Mouse (Mus musculus): Measurements from ENCODE around the gene Gm37419.
A peak's percentile ranks its signal among the peaks of the same experiment; 100 is the strongest.

The Gm37419 gene

DNA sequence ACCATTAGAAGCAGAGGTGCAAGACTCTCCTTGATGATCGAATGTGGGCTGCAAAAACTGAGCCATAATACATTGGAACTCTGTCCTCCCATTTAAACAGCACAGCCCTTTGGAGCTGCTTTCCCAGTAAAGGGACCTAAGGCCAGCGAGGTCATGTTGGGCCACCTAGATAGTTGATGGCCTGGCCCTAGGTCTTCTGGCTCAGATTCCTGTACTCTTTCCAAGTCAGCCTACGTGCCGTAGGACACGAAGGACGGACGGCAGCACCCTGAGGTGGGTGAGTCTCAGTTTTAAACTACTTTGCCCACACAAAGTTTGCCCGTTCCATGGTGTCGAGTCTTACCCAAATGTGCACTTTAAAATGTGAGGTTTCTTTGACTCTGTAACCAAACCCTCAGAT is 8.8 kb upstream of the Gm37419 start:
- no peak for DNase-seq (ENCODE audit: low spot score in 2 of 2)

DNA sequence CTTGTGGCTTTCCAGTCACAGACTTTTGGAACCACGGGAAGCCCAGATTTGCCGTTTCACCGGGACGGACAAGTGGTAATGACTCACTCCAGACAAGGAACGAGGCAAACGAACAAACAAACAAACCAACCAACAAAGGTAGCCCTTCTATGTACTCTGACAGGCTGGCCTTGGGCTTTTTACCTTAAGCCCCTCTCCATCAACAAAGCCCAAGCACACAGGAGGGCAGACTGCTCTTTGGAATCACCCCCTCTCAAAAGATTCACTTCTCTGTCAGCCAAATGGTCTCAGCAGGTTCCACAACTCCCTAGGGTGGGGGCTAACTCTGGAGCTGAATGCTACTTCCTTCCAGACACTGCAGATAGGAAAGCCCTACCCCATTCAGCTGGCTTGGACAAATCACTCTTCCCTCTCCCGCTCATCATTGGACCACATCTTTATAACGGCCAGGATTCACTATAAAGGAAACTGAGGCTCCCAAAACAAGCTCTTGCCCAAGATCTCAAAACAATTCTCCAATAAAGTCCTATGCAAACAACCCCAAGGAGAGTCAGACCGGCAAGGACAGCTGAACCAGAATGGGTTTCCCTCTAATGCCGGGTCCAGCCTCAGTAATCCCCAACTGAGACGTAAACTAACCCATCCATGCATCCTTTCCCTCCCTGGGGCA is 7.9 kb upstream of the Gm37419 start:
- no peak for DNase-seq (ENCODE audit: low spot score in 2 of 2)

DNA sequence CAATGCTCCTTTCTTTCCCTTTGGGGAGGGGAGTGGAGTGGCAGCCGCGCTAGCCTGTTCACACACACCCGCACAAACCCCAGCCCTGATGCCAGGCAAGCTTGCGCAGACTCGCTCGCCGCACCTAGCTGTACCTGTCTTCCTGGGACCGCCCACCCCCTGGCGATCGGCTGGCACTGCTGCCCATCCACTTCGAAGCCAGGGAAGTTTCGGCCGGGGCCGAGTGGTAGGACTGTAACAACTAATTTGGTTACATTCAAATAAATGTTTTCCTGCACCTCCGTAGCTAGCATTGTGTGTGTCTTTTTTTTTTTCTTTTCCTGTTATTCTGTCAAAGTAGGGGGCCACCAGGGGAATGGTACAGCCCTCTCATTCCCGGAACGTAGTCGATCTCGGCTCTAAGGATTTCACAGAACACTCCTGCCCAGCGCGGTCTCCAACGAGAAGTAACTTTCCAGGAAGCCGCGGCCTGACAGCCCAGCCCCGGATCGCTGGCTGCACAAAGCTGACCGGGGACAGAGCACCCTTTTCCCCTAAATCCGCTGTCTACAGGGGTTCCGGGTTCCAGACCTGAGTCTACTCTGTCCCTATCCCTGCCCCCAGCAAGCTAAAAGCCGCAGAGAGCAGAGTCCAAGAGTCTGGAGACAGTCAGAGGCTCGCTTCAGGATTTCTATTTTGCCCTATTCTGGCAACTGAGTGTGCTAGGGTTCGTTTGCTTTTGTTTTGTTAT is 7.1 kb upstream of the Gm37419 start:
- no peak for DNase-seq (ENCODE audit: low spot score in 2 of 2)

DNA sequence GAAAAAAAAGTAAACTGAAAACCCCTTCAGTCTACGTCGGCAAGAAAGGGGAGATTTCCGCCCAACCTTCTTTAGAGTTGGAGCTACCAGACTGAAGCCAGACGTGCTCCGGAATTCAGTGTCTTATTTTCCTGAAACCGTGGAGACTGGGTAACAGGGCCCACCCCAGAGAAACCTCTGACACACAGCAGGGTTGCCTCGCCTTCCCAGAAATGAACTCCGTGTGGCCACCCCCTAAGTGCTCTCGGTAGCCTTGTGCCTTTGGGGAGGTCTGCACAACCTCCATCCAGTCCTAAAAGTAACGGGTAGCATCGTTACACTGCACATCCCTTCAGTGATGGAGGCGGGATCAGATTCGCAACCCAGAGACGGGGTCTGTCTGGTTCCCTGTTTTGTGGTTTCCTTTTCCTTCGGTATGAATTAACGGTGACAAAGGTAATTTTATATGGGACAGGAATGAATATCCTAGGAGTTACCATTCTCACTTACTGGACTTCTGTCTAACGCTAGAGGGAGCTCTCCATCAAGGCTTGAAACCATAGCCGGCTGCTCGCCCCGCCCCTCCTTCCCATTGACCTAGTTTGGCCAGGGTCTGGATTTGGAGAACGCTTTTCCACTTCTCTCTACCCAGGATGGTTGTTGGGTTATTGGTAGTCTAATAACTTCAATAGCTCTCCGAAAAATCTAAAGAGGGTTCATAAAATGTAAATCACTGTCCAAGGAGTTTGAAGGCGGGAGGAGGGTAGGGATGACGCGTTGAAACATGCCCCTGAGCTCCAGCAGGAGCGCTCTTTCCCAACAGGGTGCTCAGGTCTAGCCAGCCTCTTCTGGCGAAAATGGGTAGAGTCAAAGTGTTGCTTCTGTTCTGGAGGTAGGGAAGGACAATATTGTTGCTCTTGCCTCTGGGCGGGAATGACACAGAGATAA is 6.1 kb upstream of the Gm37419 start:
- DNase-seq (ENCODE audit: low spot score in 2 of 2) = peak; percentile 66 to 70

DNA sequence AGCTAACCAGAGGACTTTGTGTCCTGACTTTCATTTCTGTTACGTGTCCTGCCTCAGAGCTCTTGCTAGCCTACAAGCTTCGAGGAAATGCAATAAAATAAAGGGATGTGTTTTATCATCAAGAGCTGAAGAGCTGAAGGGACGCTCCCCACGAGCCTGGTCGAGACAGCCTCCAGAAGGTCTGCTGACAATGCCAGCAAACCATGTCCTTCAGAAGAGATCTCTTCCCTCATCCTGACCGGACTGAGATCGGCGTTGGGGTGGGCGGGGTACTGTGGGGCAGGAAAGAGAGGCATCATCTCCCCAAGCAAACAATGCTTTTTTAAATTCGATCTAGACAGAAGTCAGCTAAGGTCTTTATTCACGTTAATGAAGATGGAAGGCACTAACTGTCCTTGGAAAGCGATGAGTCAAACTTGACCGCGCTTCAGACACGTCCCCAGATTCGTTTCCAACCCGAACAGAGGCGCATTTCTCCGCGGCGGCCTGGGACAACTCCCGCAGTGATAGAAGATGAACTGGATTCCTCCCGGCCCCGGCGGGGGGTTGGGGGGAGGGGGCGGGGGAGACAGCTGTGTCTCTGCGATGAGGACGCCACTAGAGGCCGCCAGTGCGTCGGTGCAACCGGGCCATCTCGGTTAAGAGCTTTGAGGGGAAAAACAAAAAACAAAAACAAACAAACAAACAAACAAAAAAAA is 5.2 kb upstream of the Gm37419 start:
- peak in 1 of 2 experiments; percentile 54 for DNase-seq (ENCODE audit: low spot score in 2 of 2)

DNA sequence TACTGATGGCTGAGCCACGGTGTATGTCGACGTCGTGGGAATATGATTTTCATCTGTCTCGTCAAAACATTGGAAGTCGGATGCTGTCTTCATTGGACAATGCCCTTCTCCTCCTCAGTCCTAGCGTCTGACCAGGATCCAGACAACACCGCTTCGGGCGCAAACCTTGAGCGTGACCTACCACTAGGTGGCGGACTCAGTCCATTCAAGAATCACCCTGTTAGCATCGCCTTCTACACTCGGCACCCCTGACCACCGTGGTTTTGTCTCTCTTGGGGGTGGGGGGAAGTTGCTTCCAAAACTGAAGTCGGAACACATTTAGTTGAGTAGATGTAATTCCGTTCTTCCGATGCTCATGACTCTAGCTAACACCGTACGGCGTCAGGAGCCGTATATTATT is 4.1 kb upstream of the Gm37419 start:
- peak; percentile 84 for DNase-seq (ENCODE audit: low spot score in 2 of 2)

DNA sequence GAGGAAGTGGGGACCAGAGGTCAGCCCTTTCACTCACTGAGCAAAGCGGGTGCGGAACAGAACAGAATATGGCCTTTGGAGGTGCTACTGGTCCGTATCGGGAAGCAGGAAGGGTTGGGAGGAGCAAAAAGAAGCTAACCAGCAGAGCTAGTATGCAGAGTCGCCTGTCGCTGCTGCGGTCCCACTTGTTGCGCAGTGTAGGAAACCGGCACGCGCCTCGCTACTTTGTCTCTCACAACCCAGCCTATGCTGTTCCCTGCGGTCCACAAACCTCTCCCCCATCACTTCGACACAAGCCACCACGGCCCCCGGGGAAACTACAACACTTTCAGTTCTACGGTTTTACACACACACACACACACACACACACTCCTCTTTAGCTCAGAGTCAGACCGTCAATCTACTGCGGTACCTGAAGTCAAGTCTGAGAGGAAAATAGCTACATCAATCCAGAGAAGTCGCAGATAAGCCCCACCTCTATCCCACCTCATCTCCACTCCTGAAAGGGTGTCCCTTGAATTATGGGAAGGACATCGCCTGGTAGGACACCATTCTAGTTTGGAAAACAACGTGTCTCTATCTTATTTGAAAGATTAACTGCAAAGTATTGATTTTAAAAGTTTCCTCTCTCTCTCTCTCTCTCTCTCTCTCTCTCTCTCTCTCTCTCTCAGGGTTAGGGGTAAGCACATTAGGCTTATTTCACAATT is 3.4 kb upstream of the Gm37419 start:
- no peak for DNase-seq (ENCODE audit: low spot score in 2 of 2)

DNA sequence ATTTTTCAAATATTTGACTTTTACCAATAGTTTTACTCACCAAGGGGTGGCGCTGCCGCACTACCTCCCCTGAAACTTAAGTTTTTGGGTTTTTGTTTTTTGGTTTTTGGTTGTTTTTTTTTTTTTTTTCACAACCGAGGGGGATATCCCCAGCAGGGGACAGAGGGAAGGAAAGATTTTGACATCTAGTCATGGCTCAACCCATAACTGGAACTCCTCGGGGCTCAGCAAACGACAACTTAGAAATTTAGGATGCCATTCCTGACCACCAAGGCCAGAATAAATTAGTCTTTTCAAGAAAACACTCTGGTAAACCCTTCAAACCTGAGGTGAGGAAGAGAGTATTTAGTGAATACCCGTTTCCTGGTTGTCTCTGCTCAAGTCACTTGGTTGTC is 2.8 kb upstream of the Gm37419 start:
- no peak for DNase-seq (ENCODE audit: low spot score in 2 of 2)

DNA sequence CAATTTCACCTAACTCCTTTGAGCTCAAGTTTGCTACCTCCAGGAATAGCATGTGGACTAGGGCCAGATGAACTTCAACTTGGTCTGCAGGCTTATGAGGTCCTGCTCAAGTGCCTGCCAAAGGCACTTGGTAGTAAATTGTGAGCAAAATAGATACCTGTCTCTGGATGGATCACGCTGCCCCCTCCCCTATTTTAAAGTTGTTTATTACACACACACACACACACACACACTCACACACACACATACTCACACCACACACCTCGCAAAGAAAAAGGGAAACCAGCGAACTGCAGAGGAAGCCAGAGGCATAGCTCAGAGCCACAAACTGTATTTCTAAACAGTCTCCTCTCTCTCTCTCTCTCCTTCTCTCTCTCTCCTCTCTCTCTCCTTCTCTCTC is 2.1 kb upstream of the Gm37419 start:
- no peak for DNase-seq (ENCODE audit: low spot score in 2 of 2)

DNA sequence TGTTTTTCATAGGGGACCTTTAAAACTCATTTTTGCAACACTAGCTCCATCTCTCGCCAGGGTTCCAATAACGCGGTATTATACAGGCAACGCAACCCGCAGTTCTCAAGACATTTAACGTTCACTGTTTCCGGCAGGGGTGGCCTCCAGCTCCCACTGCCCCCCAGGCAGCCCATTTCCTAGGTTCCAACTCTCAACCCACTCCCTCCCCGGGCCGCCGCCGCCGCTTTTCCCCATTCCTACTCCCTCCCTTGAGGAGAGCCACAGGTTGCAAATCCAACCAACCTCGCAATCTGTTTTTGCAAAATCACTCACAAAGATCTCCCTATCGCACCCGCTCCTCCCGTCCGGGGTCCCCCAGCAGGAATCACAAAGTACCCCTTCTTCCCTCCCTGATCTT is 1.4 kb upstream of the Gm37419 start:
- DNase-seq (ENCODE audit: low spot score in 2 of 2) = no peak

DNA sequence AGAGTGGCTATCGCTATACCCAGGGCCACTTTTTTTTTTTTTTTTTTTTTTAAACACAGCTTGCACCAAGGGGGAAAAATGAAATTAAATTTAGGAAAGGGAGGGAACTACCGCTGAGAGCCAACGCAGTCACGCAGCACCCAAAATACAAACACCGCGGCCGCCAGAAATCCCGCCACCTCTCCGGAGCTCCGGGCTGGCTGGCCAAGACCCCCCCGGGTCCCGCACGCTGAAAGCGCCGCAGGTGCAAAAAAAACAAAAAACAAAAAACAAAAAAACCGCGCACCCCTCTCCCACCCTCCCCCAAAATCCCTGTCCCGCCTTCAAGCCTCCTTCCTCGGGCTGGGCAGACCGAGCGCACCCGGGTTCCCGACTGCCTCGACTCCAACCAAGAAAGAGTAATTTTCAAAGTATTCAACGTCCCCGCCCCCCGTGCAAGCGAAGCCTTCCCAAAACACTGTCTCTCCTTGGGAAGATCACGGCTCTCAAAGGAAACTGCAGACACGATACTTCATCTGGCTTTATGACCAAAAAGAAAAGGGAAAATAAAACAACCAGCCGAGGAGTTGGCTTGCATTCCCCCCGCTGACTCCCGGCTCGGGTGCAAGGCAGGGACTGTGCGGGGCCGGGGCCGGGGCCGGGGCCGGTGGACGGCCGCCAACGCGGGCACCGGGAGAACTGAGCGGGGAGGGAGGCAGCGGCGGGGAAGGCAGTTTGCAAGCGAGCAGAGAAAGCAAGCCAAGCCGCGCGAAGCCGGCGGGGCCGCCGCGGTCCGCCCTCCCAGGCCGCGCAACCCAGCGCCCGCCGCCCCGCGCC is 733 bp upstream of the Gm37419 start:
- DNase-seq (ENCODE audit: low spot score in 2 of 2) = no peak

DNA sequence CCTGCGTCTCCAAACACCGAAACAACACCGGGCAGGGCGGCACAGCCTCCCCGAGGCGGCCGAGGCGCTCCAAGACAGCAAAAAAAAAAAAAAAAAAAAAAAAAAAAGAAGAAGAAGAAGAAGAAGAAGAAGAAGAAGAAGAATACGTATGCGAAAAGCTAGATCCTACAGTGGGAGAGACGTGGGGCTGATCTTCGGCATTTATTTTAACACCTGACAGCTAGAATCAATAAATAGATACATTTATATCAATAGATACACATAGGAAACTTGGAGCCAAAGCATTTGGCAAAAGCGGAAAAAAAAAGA is 171 bp upstream of the Gm37419 start:
- no peak for DNase-seq (ENCODE audit: low spot score in 2 of 2)

DNA sequence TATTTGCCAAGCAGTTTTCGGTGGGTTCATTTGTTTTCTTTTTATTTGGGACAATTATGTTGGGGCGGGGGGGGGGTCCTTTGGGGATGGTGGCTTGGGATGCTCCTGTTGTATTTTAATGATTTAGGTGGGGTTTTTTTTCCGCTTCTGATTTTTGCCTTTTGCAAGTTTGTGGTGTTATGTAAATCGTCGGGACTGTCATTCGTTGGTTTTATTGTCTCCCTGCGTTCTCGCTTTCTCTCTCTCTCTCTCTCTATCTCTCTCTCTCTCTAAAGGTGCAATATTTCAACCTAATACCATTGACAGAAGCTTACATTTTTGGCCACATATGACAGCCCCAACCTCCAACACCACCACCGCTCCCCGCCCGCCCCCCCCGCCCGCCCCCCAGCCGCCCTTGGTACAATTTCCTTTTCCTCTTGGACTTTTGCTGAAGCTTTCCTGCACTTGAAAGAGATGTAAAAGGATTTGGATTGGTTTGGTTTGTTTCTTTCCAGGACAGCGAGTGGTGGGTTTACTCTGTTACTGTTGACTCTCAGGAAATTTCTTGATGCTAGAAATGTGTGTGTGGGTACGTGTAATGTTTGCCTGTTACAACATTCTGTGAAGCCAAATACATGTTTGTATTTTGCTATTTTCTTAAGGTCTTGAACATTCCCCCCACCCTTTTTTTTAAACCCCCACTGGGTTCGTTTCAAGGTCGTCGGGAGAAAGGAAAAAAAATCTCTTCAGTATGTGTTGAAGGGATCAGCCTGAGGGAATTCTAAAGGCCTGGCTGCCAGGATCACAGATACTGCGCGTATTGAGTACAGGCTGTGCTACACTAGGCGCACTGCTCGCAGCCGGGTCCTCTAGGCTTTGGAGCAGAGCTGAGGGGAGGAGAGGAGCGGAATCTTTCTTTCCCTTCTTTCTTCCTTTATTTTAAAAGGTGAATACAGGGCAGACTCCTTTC is 1.2 kb downstream of the Gm37419 start:
- no peak for DNase-seq (ENCODE audit: low spot score in 2 of 2)

DNA sequence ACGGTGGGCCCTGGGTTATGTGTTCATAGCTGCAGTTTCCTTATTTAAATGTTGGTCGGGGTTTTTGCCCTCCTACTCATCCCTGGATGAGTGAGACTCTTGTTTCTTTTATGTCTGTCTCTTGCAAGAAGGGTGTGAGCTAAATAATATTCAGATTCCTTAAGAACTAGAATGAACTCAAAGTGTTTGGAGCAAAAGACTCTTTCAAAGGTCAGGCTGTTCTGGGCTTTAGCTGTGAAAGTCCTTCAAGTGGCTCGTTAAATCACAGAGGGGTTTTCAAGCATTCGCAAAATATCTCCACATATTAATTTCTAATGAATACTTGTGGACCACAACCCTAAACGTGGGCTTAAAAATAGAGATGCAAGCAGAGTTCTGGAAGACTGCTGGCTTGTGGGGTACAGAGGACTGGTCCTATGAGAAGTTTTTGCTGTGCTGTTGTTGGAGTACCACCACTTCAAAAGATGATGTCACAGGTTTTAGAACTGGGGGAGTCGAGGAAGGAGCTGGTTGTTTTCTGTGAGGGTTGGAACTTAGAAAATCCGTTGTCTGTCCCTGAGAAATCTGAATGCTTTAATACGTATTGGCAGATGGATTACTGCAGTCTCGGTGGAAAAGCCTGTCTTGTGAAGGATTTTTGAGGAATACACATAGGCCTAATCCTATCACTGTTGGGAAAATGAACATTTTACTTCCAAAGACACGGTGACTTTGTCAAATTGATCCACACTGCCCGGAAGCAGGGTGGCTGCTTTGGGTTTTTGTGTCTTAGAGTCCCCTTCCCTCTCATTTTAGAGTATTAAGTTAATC is 2.1 kb downstream of the Gm37419 start:
- no peak for DNase-seq (ENCODE audit: low spot score in 2 of 2)

DNA sequence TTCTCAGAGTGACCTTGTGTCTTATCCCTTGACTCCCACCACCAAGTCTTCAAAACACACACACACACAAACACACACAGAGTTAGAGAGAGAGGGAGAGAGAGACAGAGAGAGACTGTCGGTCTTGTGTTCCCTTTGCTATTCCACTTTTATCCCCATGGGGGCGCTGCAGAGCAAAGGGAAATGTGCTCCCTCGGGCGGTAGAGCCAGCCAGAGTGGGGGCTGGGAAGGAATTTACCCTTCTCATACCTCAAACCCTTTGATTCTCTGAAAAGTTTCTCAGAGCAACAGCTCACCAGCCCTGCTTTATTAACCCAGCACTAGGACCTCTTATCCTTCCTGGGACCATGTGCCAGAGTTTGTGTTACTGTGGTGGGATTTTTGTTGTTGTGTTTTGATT is 2.9 kb downstream of the Gm37419 start:
- DNase-seq (ENCODE audit: low spot score in 2 of 2) = peak; percentile 66 to 76

DNA sequence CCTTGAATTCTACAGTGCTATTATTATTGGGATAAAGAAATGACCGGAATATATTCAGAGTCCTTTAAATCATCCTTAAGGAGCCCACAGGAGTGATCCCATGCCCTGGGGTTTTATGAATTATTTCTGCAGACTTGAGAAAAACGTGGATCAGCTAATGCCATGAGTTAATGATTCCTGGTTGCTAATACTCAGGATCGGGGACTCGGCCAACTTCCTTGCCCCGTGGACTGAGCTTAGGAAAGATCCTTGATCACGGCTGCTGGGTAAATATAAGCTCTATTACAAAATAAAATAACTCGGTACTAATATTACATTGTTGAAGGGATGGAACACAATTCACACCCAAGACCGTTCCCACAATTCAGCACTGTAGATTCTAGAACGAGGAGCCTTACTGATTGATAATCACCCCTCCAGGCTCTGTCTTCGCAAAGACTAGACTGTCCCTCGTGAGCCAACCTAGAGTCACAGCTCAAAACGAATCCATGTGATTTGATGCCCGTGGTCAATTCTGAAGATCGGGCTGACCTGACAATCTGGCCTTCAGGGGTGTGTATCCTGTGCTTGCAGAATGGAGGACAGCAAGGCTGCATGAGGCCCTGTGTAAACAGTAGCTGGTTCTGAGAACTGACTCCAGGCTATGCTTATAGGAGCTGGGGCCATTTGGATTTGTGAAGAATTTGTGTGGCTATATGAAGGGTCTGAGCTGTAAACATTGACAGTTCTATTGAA is 3.7 kb downstream of the Gm37419 start:
- DNase-seq (ENCODE audit: low spot score in 2 of 2) = no peak

DNA sequence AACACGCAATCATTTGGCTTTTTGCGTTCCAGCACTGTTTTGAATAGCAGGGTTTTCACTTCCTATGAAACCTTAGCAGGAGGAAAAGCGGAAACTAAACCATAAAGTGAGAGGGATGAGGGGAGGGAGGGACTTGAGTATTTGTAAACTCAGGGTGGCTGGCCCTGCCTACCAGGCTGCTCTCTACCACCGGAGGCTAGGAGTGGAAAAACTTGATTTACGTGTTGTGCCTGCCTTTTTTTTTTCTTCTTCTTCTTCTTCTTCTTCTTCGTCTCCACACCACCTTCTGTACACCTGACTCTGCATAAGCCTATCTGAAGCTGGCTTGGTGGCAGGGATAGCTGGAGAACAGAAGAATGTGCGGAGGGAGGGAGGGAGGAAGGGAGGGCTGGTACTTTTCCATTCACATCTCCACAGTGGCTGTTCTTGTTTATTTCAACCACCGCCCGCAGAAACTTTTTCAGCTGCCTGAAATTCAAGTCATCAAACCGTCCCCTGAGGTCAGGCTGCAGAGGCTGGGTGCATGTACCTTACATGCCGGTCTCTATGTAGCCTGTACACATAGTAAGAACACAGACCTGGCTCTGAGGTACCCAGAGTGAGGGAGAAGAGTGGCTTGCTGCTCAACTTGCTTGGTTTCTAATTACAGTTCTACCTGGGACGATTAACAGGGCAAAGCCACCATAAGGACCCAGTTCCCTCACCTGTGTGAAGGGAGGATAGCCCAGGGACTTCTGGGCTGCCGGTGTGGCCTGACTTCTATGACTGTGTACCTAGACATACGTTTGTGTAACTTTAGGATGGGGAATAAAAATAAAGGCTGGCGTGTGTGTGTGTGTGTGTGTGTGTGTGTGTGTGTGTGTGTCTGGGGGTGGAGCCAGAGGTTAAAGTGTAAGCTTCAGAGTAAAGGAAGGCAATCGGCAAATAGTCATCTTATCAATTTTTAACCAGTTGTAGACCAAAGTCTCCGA is 5.4 kb downstream of the Gm37419 start:
- no peak for DNase-seq (ENCODE audit: low spot score in 2 of 2)

Measured in right cerebral cortex, postnatal 36 days (tissue).